Mouse (Mus musculus) 3T3-L1 (cell line): Measurements from ENCODE around the gene Ntm.

Experiments used
- DNase-seq: peaks from one replicate; pipeline ENCODE4 v3.0.0-alpha.2; 2015; ENCODE audit warnings: low read depth, low spot score

Gene Ntm

GRCm38 (mm10) chr9:29514588-29515356, 448.2 kb downstream of the Ntm start:
- no peak for DNase-seq

DNA sequence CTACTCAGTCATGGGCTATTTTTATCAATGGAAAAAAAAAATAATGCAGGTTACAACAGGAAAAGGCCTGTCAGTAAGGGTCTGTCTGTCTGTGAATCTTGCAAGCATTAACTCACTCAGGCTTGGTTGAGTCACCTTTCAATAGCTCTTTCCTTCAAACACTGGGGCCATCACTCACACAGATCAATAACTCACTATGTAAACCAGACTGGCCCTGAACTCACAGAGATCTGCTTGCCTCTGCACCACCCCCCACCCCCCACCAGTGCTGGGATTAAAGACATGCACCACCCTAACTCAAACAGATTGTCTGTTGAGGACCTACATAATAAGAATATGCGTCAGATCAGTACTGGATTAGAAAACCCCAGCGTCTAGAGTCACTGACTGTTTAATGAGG, 466.9 kb downstream of the Ntm start:
- DNase-seq = no peak

- no peak for DNase-seq
Measured at GRCm38 (mm10) chr9:29482272-29482671, 480.7 kb downstream of the Ntm start.

GRCm38 (mm10) chr9:29479051-29479450, 483.9 kb downstream of the Ntm start:
- DNase-seq = no peak

DNA sequence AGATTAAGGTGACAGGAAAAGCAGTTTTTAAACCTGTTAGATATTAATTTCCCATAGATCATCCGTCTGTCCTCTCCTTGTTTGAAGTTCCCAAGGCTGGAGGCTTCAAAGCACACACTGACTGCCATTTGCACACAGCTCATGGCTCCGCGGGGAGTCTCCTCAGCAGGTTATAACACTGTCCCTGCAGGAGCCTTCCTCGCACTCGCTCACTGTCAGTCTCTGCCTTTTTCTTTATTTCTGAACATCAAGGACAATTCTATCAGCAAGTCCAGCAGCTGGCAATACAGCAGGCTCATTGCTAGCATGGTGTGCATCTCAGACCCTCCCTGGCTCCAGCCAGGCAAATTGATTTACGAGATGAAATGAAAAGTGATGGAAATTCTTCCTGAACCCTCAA, 485.7 kb downstream of the Ntm start:
- DNase-seq = no peak

DNA sequence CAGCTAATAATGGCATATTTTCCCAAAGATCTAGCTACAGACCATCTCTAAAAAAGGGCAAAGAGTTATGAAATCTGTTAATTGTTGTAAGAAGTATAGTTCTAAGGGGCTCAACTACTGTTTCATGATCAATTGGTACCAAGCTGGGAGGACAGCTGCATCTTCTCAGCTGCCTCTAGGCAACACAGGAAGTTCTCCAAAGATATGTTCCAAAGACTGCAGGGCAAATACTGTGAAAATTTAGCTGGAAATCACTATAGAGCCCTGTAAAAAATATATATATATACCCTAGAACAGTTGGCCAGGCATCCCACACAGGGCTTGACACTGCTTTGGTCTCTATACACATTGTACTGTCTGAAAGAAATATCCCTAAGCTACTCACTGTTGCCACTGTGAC, 489.5 kb downstream of the Ntm start:
- DNase-seq = no peak

GRCm38 (mm10) chr9:29472226-29472625, 490.7 kb downstream of the Ntm start:
- no peak for DNase-seq

GRCm38 (mm10) chr9:29464756-29465155, 498.2 kb downstream of the Ntm start:
- DNase-seq = no peak

- no peak for DNase-seq
Measured at GRCm38 (mm10) chr9:29462970-29463593, 499.9 kb downstream of the Ntm start.

DNA sequence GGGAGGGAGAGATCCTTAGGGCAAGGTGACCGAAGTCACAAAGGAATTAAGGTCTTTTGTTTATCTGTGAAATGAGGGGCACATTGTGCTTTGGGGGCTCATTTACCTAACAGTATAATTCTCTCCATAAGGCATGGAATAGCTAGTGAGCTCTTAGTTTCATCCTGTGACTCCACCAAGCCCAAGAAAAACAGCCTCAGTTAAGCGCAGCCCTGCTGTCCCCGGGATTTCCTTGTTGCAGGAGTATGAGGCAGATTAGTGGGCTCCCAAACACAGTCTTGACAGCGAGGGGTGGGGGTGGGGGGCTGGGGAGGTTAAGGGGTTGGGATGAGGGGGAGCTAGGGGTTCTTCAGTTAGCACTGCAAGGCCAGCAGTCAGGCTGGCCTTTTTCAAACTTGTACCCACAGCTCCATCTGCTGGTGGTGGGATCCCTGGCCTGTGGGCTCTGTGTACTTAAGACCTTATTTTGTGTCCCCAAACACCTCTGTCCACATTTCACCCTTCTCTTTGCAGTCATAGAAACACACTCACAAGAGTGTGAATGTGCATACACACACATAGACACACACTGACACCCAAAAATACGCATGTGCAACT, 504.9 kb downstream of the Ntm start:
- DNase-seq = peak; percentile 20

DNA sequence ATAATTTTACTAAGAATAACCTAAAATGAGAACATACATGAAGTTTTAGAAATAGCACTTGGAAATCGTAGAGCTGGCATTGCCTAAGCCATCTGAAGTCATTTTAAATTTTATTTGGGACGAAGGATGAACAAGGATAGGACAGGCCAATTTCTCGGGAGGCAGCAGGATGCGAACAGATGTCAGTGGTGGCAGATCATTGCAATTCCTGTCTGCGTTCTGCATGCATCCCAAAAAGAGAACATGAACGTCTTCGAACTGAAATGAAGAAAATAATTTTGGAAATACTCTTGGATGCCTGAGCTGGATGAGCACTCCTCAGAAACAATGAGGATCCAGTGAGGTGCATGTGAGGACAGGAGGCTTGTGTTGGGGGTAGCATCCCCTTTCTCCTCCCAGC, 506.9 kb downstream of the Ntm start:
- DNase-seq = no peak

GRCm38 (mm10) chr9:29451232-29451631, 511.7 kb downstream of the Ntm start:
- no peak for DNase-seq

GRCm38 (mm10) chr9:29444001-29444400, 518.9 kb downstream of the Ntm start:
- DNase-seq = no peak

GRCm38 (mm10) chr9:29439401-29439800, 523.5 kb downstream of the Ntm start:
- no peak for DNase-seq

- DNase-seq = no peak
Measured at GRCm38 (mm10) chr9:29434611-29435010, 528.3 kb downstream of the Ntm start.

DNA sequence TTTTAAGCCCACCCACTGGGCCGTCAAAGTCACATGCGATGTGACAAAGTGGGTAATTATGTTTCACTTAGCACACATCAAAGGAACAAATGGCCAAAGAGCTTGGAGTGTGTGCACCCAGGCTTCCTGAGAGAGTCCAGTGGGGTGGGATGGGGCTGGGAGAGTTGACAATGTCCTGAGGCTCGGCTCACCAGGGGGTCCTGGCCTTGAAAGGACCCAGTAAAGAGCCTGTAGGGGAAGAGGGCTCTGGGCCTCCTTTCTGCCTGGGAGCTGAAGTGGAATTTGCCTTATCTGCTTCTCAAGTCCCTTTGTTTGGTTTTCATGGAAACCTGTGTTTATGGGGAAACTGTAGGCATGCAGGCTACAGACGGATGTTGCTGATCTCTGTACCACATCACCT, 529.0 kb downstream of the Ntm start:
- DNase-seq = no peak

- DNase-seq = no peak
Measured at GRCm38 (mm10) chr9:29433156-29433555, 529.8 kb downstream of the Ntm start.

GRCm38 (mm10) chr9:29431590-29431989, 531.4 kb downstream of the Ntm start:
- DNase-seq = no peak

GRCm38 (mm10) chr9:29430189-29430588, 532.8 kb downstream of the Ntm start:
- no peak for DNase-seq

DNA sequence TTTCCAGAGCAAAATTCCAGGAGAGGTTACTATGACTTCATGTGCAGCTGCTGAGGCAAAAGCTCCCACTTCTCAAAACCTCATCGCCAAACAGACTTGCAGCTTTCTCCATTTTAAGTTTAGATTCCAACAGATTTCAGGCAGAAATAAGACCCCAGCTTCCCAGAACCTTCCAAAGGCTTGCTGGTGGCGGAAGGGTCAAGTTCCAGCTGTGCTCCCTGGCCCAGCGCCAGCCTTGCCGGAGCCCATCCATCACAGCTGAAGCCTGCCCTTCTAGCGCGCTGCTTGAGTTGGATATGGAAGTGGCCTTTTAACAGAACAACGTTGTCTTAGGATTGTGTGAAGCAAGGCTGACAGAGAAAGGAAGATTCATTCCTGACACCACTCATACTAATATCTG, 534.6 kb downstream of the Ntm start:
- no peak for DNase-seq

- no peak for DNase-seq
Measured at GRCm38 (mm10) chr9:29426261-29426660, 536.7 kb downstream of the Ntm start.

DNA sequence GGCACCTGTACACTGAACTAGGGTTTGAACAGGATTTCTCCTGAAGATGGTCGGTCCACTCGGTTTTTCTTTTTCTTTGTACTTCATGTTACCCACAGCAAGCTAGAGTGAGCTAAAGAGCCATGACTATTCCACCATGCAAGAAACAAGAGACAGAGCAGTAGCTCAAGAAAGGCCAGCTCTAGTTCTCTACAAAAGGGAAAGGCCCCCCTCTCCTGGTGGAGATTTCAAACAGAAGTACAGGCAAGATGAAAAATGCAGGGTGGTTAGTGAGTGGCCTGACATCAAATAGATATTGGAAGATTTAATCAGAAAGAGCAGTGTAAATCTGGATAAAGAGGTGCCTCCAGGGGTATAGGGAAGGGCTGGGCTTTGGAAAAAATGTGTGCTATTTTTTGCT, 547.4 kb downstream of the Ntm start:
- DNase-seq = no peak

DNA sequence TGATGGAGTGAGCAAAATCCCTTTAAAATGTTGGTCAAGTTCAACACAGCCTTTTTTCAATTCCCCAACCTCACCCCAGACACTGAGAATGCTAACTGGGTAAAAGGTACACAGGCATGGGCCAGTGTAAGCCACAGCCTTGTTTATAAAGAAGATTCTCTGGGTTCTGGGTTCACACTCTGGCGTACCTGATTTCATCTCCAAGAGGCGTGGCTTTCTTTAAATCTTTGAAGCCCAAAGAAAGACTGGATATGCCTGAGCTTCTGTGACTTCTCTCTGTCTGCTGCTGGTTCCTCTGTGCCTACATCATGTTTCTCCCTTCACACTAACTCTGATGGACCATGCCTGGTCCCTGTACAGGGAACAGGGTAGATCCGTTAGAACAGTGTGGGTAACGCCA, 549.8 kb downstream of the Ntm start:
- no peak for DNase-seq
